Mouse (Mus musculus): ENCODE measurements around the gene Gm21746.
"Not testable (repeated sequence)": the region's sequence is repeated elsewhere in the genome, so short reads cannot be mapped to it uniquely, and the experiment has no call there.

Gene Gm21746

GRCm38 (mm10) chrY:6237895-6238294, at the start of gene Gm21746:
TSS of gene Gm21746 (minus strand) at chrY:6237995.
- not testable (repeated sequence) for DNase-seq (ENCODE audit: low spot score)

GRCm38 (mm10) chrY:6266798-6267197, 29.0 kb upstream of the Gm21746 start, which contains the start of gene Gm20873:
TSS of gene Gm20873 (plus strand) at chrY:6267098.
- DNase-seq (ENCODE audit: low spot score): not testable (repeated sequence)
